Mouse (Mus musculus): ENCODE results near the gene Gsap.
"Not testable (repeated sequence)": the region's sequence is repeated elsewhere in the genome, so short reads cannot be mapped to it uniquely, and the experiment has no call there.

The Gsap gene

GRCm38 (mm10) chr5:21185764-21186685 is at the start of gene Gsap:
Gene Gsap, plus strand, starts transcription at chr5:21186255.
- peak; percentile 23 to 24 for DNase-seq (ENCODE audit: low spot score in 2 of 2)

- DNase-seq (ENCODE audit: low spot score in 2 of 2), result no peak
Measured at GRCm38 (mm10) chr5:21136575-21136974, 49.5 kb upstream of the Gsap start.

DNA sequence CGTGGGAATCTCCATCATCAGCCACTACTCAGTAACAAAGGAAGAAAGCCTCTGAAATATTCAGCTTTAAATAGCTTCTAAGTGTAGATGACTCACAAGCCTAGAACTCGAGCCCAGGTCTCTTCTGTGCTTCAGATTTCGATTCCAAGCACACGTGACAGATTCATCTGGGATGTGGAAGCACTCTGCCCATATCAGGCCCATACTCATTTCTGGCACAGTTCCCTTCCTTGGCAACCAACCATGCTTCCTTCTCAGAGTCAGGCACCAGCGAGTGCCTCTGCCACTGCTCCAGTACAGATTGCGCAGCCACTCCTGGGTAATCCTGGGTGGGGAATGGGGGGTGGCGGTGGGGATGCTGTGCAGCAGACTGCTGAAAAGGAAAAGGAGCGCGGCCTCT is 46.5 kb upstream of the Gsap start:
- DNase-seq (ENCODE audit: low spot score in 2 of 2), result peak; percentile 62 to 69

GRCm38 (mm10) chr5:21141133-21141551 is 44.9 kb upstream of the Gsap start:
- DNase-seq (ENCODE audit: low spot score in 2 of 2), result not testable (repeated sequence)

DNA sequence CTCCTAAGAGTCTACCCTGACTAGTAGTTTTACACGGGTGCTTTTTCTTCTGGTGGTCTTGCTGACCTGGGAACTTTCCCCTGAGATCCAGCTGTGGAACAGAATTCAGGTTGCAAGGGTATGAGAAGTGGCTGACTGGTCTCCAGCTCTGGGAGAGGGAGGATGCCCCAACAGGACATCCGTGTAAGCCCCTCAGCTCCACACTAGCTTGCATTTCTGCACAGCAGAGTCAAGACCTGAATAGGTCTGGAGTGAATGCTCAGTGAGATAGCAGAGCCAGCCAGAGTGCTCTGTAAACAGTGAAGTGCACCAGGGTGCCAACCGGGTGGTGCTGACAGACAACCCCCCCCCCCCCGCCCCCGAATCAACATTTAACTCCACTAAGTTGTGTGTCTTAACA is 44.4 kb upstream of the Gsap start:
- no peak for DNase-seq (ENCODE audit: low spot score in 2 of 2)

GRCm38 (mm10) chr5:21143032-21143431 is 43.0 kb upstream of the Gsap start:
- DNase-seq (ENCODE audit: low spot score in 2 of 2), result no peak

DNA sequence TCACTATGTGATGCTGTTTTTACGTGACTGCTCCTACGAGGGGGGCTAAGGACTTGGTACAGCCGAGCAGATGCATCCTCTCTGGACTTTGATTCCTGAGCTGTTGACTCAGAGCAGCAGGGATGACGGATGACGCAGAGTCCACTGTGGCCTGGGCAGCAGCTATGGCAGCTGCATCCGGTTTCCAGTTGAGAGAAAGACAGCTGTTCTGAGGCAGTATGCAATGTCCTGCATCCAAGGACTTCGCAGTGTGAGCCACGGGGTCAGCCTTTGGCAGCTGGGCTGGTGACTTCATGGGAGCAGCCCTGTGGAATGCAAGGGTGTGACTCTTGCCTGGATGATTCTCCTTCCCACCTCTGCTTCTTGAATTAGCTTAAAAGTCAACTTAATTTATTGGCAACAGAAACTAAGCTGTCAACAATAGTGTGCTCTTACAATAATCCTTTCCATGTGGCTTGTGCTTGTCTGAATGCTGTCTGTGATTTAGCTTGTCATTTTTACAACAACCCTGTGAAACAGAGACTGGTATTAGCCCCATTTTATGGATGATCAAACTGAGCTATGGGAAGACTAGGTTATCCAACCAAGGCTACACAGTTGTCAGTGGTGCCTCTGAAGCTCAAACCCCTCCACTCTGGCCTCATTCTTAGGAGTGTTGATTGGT is 41.4 kb upstream of the Gsap start:
- no peak for DNase-seq (ENCODE audit: low spot score in 2 of 2)

- DNase-seq (ENCODE audit: low spot score in 2 of 2), result no peak
Measured at GRCm38 (mm10) chr5:21148358-21148757, 37.7 kb upstream of the Gsap start.

- DNase-seq (ENCODE audit: low spot score in 2 of 2), result no peak
Measured at GRCm38 (mm10) chr5:21153672-21154071, 32.4 kb upstream of the Gsap start.

DNA sequence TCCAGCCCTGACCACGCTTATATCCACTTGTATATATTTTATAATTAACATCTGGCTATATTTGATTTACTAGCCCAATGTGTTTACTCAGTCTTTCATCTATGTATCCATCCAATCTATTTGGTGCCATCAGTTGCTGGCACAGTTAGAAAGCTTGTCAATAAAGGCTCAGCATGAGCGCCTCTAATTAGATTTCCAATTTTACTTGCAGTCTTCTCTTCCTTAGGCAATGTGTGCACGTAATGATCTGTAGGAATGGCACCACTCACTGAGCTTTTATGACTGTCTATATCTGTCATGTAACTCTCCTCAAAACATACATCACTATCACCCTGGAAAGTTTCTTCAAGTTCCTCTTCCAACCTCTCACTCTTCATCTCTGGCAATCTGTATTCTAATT is 29.3 kb upstream of the Gsap start:
- DNase-seq (ENCODE audit: low spot score in 2 of 2), result no peak

GRCm38 (mm10) chr5:21159536-21159935 is 26.5 kb upstream of the Gsap start:
- DNase-seq (ENCODE audit: low spot score in 2 of 2), result no peak

DNA sequence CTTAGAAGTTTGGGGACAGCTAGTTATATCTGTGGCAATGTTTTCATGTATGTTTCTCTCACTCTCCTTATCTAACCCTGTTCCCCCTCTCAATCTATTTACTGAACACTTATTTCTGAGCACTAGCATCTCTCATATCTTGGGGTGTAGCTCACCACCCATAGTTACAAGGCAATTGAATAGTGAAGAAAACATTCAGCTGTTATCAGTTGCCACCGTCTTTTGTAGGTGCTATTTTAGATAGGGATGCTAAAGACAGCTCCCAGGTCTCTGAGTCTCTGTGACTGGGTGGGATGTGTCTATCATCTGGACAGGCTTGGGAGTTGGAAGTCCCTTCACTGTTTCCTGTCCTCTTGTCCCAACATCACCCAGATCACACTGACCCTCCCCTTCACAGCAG is 25.3 kb upstream of the Gsap start:
- no peak for DNase-seq (ENCODE audit: low spot score in 2 of 2)

GRCm38 (mm10) chr5:21163421-21163820 is 22.6 kb upstream of the Gsap start:
- no peak for DNase-seq (ENCODE audit: low spot score in 2 of 2)

- peak; percentile 10 to 28 for DNase-seq (ENCODE audit: low spot score in 2 of 2)
Measured at GRCm38 (mm10) chr5:21168689-21169345, 17.2 kb upstream of the Gsap start.

GRCm38 (mm10) chr5:21169346-21169745 is 16.7 kb upstream of the Gsap start:
- DNase-seq (ENCODE audit: low spot score in 2 of 2), result no peak

GRCm38 (mm10) chr5:21169877-21170276 is 16.2 kb upstream of the Gsap start:
- no peak for DNase-seq (ENCODE audit: low spot score in 2 of 2)

DNA sequence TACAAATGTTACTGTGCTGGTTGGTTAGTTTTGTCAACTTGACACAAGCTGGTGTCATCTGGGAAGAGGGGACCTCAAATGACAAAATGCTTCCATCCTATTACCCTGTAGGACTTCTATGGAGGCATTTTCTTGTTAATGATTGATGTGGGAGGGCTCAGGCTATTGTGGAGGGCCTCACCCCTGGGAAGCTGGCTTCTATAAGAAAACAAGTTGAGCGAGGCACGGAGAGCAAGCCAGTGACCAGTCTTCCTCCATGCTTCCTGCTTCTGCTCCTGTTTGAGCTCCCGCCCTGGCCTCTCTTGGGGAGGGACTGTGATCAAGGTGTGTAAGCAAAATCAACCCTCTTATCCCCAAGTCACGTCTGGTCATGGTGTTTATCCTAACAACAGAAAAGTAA is 15.6 kb upstream of the Gsap start:
- no peak for DNase-seq (ENCODE audit: low spot score in 2 of 2)

DNA sequence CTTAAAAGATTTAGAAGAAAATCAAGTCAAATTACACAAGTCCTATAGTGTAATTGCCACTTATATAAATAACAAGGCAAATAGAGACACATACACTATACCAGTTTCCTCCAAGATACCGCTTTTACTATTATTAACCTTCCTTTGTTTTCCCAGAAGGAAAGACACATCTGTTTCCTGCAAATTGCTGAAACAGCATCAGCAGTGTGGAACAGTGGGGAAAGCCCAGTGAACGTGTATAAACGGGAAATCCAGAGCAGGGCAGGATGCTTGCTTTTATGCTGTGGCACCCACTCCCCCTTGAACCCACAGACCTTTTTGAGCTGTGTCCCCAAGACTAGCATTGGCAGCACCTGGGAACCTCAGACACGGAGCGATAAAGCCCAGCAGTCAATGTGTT is 15.2 kb upstream of the Gsap start:
- no peak for DNase-seq (ENCODE audit: low spot score in 2 of 2)

DNA sequence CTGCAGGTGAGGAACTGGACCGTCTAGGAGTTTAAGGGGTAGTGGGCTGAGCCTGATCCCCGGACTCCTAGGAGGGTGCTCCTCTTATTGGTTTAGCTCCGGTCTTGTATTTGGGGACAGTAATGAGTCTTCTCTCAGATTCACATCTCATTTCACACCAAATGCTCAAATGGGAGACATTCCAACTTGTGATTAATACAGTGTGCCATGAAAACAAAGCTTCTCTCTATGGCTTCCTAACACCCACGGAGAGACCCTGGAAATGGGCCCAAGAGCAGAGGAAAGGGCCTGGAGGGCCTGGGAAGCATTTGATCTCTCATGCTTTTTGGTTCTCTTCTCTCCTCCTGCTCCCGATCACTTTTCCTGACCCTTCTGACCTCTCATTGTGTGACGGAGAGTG is 14.7 kb upstream of the Gsap start:
- no peak for DNase-seq (ENCODE audit: low spot score in 2 of 2)

DNA sequence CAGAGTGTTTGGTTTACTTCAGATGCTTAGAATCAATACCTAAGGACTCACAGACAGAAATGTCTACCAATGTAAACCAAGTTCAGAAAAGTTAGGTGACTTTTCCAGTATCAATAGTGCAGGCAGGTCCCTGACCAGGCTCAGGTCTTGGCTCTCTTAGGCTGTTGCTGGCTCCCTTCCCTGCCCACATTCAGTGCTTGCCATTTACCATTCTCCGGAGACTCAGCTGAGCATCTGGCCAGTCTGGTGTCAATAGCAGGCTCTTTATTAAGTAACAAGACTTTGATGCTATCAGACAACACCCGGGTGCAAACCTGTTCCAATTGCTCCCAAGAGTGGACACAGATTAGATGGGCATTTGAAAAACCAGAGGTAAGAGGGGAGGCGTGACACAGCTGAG is 13.7 kb upstream of the Gsap start:
- no peak for DNase-seq (ENCODE audit: low spot score in 2 of 2)

DNA sequence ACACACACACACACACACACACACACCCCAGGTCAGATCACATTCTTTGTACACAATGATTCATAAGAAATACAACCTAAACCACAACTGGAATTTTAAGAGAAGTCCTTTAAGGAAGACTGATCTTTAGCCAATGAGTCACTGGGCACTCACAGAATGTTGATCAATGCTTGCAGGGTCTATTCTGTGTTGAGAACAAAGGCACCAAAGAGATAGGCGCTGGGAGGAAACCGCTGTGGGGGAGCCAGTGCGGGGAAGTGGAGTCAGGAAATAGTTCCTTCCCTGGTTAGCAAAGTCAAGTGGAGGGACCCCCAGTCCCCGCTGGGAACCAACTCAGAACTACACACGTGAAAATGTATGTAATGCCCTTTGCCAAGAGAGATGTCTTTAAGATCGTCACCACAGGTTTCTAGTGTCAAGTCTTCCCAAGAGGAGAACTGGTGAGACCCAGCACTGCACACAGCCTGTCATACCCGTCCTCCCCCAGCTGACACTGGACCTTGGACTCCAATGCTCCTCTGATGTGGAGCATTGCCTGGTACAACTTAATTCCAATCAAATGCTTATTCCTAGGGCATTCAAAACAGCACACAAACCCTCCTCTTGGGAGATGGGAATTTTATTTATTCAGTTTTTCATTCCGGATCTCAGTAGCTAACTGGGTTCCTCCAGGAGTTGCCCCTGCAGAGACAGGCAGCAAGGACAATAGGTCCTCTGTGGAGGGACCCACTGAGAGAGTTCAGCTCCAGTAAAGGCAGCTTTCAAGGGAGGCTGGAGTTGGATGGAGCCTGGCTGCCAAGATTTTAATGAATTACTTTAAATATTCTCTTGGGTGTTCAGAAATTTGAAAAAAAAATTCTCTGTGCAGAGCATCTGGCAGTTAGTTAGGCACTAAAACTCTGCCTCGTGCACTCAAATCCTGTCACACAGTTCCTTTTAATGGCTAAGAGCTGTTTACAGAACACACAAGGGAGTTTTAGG is 10.6 kb upstream of the Gsap start:
- peak in 1 of 2 experiments; percentile 14 for DNase-seq (ENCODE audit: low spot score in 2 of 2)
